Mouse (Mus musculus): ENCODE results near the gene Espl1.

The Espl1 gene

DNA sequence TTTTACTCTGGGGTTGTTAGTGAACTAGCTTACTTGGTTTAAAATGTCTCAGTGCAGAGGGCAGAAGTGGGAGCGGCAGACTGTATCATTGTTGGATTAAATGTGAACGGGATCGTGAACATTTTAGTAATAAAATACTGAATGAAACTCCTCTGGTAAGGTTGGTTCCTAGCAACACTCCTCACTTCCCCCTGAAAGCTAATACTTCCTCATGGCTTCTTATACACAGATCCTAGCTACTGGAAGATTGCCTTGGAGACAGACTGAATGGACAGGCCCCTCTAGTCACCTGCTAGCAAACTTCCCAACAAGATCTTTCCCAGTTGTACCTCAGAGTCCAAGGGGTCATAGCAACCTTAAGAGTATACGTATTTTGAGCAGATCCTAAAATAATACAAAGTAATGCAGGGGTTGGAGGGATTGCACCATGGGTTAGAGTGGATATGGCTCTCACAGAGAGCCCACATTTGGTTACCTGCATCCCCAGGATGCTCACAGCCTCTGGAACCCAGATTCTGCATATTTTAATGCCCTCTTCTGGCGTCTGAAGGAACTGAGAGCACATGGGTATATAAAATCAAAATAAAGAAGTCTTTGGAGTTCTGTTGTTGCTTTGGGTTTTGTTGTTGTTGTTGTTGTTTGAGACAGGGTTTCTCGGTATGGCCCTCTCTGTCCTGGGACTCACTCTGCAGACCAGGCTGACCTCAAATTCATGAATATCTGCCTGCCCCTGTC is 21.9 kb upstream of the Espl1 start:
- DNase-seq (ENCODE audit: low read depth, low spot score): no peak

DNA sequence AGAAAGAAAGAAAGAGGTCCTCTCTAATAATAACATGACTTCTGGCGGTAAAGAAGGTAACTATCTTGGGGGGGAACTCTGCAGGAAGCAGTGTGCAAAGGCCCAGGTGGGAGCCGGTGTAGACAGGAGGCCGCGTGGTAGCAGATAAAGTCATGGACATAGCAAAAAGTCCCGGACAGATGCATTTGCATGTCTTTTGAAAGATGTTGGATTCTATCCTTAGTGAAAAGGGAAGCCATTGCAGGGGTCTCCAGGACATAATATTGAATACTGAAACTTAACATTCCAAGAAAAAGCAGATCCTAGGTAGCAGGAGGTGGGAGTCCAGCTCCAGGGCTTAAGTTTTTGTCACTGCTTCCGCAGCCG is 17.4 kb upstream of the Espl1 start:
- DNase-seq (ENCODE audit: low read depth, low spot score): no peak

DNA sequence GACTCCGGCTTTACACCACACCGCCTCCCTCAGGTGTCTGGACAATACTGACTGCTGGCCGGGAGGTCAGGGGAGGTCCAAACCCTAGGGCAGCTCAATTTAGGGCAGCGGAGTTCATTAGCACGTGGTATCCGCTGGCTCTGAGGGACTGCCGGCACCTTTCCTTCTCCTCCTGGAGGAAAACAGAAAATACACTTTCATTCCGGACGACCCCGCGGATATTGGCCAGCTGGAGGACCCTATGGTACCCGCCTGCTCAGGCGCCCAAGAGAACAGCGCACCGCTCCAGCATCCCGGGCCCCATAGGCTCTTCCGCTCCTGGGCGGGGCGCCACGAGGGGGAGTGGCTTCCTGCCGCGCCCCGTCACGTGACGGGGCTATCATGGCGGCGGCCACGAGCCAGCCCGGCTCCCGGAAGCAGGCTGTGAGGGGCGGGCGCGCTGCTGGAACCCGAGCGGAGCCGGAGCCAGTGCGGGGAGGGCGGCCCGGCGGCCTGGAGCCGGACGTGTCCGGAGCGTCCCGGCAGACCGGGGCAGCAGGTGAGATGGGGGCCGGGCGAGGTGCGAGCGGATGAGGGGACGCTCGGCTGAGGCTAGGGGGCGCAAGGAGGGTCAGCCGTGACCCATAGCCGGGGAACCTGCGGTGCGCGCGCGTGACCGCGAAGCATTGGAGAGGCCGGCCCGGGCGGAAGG is 16.8 kb upstream of the Espl1 start, which contains the start of gene Mfsd5:
Gene Mfsd5 (plus strand): TSS at position 363 of the 691 bp plus-strand sequence.
- DNase-seq (ENCODE audit: low read depth, low spot score): peak; percentile 75

DNA sequence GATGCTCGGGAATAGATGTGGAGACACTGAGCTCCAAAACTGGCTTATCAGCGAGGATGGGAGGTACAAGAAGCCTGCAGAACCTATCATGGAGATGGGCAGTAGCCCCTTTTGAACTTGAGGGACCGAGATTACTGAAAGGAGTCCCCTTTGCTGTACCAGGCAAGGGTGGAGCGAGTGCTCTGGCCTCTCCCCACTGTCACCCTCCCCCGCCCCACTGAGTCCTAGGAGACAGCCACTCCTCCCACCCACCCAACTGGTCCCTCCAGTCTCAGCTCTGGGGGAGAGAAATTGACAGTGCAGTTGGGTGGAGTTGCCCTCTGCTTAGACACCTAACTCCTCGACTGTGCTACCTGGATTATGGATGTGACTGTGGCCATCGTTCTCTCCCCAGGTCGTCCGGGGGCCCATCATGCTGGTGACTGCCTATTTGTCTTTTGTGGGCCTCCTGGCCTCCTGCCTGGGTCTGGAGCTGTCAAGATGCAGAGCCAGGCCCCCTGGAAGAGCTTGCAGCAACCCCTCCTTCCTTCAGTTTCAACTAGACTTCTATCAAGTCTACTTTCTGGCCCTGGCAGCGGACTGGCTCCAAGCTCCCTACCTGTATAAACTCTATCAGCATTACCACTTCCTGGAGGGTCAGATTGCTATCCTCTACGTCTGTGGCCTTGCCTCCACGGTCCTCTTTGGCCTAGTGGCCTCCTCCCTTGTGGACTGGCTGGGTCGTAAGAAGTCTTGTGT is 16.1 kb upstream of the Espl1 start:
- DNase-seq (ENCODE audit: low read depth, low spot score): no peak

DNA sequence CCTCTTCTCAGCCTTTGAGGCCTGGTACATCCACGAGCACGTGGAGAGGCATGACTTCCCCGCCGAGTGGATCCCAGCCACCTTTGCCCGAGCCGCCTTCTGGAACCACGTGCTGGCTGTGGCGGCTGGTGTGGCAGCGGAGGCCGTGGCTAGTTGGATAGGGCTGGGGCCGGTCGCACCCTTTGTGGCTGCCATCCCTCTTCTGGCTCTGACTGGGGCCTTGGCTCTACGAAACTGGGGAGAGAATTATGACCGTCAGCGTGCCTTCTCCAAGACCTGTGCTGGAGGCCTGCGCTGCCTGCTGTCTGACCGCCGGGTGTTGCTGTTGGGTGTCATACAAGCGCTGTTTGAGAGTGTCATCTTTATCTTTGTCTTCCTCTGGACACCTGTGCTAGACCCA is 15.4 kb upstream of the Espl1 start:
- no peak for DNase-seq (ENCODE audit: low read depth, low spot score)

DNA sequence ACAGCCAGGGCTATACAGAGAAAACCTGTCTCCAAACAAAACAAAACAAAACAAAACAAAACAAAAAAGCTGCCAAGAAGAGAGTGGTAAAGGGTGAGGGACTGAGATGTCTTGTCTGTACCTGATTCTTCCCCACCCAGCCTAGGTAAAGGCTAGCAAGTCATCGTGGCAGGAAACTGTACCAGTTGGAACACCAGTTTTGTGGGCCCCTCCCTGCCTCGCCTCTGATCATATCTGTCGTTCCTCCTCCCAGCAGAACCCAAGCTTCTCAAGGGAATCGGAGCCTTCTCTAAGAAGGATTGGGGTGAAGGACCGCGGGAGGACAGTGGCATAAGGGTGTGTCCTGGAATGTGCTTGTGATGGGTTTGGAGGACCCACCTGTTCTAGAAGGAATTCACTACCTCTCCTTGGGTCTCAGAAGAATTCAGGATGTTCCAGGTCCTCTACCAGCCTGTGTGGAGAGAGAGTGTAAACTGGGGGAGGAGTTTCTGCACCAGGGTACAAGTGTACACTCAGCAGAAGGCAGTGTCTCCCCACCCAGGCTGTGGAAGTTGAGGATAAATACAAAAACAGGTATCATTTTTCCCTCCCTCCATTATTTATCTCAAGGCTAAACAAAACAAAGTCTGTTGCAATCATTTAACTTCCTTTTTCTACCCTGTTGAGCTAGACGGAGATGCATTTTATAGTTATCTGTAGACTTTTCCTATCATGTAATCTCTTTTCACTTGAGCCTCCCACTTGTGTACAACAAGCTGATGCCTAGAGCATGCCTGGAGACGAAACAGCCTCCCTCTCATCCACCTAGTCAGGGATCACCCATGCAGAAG is 13.4 kb upstream of the Espl1 start:
- no peak for DNase-seq (ENCODE audit: low read depth, low spot score)

DNA sequence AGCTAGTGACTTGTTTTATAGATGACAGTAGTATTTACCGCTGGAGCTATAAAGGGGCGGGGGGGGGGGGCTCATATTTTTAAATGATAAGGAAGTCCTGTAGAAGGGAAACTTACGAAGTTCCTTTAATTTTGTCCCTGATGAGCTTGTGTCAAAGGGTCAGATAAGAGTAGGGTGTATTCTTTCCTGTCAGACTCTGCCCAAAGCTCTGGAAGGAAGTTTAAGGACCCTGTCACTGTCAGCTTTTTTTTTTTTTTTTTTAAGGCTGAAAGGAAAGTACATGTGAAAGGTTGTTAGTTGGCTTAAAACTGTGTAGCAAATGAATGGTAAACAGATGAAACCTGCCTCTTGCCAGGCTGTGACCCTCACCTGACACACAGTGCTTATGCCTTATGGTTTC is 12.4 kb upstream of the Espl1 start:
- no peak for DNase-seq (ENCODE audit: low read depth, low spot score)

DNA sequence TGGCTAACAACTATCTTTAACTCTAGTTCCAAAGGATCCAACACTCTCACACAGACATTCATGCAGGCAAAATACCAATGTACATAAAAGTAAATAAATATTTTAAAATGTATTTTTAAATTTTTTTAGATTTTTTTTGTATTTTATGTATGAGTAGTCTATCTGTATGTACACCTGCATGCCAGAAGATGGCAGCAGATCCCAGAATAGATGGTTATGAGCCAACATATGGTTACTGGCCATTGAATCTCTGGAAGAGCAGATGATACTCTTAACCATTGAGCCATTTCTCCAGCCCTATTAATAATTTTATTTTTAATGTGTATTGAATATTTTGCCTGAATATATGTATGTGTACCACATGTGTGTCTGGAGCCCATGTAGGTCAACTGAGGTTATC is 8.7 kb upstream of the Espl1 start:
- no peak for DNase-seq (ENCODE audit: low read depth, low spot score)

DNA sequence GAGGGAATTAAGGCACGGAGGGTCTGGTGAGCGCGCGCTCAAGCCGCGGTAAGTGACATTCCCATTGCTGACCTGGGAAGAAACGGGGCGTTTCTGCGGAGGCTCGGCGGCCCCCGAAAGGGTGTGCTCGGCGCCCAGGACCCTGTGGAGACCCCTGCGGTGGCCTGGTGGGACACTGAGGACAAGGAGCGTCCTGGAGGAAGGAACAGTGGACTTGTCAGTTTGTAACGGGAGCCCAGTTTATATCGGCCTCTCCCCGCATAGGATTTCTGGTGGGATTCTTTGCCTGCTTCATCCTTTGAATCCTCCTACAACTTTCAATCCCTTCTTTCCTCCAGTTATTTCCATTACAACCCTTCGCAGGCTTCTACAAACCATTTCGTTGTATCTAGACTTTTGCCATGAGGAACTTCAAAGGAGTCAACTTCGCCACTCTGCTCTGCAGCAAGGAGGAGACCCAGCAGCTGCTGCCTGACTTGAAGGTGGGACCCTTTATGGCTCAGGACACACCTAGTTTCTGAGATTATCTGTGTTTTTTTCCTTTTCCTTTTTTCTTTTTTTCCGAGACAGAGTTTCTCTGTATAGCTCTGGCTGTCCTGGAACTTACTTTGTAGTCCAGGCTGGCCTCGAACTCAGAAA is 421 bp downstream of the Espl1 start:
- no peak for DNase-seq (ENCODE audit: low read depth, low spot score)

DNA sequence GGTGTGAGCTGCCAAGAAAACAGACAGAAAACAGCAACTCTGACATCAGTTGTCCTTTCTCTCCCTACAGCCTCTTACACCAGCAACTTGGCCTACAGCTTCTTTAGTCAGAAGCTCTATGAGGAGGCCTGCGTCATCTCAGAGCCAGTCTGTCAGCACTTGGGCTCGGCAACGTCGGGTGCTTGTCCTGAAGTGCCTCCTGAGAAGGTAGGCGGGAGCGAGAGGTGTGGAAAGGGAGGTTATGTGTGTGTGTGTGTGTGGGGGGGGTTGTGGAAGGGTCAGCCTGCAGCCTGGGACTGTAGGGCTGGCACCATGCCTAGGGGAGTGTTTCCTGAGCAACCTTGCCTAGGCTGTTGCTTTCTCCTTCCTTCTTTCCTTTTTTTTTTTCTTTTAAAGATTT is 6.5 kb downstream of the Espl1 start:
- no peak for DNase-seq (ENCODE audit: low read depth, low spot score)

DNA sequence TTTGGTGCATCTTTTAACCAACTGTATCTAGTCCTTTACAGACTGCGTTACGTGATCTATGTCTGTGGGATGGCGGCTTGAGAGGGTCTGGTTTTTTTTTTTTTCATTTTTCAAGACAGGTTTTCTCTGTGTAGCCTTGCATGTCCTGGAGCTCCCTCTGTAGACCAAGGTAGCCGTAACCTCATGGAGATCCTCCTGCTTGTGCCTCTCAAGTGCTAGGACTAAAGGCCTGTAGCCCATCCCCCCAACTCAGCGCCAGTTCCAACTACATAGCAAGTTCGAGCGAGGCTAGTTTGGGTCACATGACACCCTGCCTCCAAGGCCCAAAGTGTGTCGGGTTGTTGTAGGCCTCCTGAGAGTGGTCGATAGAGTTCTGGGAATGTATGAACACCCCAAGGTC is 12.7 kb downstream of the Espl1 start:
- DNase-seq (ENCODE audit: low read depth, low spot score): no peak

DNA sequence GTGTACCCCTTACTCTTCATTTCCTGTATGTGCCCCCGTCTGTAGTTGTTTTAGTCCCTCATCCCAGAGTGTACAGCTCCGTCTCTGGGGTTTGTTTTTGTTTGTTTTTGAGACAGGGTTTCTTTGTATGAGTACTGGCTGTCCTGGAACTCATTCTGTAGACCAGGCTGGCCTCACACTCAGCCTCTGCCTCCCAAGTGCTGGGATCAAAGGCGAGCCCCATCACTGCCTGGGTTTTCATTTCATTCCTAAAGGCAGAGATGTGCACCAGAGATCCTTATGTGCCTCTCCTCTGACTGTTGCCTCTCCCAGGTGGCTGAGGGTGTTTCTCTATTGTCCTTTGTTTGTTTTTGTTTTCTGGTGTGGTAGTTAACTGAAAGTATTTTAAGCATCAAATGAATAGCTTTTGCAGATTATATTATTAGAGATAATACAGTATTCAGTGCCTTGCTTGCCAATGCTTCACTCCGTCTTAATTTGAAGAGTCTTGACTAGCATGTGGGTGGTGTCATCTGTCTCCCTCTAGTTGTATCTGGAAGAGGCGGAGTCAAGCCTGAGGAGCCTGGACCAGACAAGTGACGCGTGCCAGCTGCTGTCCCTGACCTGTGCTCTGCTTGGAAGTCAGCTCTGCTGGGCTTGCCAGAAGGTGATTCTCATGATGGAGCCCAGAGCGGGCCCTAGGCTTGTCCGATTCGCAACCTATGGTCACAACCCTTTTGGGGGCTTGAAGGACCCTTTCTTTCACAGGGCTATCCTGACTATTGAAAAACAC is 14.2 kb downstream of the Espl1 start:
- no peak for DNase-seq (ENCODE audit: low read depth, low spot score)

DNA sequence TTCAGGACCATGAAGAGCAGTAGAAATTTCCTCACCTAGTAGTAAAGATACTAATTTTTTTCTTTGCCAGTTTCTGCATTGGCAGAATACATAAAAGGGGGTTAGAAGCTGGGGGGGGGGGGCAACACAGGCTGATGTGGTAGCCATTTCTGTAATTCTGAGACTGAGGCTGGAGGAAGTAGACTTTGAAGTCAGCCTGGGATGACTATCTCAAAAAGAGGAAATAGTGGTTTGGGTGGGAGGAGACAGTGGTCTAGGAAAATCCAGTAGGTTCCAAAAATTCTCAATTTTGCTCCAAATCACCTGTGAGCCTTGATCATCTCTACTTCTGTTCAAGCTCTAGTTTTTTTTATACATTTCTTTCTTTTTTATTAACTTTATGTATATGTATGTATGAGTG is 15.4 kb downstream of the Espl1 start:
- DNase-seq (ENCODE audit: low read depth, low spot score): no peak

DNA sequence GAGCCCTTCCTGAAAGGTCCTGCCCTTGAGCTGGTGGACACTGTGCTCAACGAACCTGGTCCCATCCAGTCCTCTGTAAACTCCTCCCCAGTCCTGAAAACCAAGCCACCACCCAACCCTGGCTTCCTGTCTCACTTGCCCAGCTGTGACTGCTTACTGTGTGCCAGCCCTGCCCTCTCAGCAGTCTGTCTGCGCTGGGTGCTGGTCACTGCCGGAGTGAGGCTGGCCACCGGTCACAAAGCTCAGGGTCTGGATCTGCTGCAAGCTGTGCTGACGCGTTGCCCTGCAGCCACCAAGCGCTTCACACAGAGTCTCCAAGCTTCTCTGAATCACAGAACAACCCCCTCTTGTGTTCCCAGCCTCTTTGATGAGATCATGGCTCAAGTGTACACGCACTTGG is 19.2 kb downstream of the Espl1 start:
- DNase-seq (ENCODE audit: low read depth, low spot score): no peak

DNA sequence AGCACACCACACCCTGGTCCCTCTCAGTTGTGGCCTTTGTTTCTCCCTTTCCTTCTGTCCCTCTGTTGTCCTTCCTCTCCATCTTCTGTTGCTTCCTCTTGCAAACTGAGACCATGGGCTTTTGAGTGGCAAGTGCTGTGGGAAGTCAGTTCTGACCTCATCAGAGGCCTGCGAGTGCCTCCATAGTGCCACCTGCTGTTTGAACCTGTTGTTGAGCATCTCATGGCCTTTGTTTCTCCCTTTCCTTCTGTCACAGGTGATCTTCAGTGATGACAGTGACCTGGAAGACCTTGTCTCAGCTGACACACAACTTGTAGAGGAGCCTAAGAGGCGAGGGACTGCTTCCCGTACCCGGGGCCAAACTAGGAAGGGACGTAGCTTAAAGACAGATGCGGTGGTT is 20.2 kb downstream of the Espl1 start:
- DNase-seq (ENCODE audit: low read depth, low spot score): no peak

DNA sequence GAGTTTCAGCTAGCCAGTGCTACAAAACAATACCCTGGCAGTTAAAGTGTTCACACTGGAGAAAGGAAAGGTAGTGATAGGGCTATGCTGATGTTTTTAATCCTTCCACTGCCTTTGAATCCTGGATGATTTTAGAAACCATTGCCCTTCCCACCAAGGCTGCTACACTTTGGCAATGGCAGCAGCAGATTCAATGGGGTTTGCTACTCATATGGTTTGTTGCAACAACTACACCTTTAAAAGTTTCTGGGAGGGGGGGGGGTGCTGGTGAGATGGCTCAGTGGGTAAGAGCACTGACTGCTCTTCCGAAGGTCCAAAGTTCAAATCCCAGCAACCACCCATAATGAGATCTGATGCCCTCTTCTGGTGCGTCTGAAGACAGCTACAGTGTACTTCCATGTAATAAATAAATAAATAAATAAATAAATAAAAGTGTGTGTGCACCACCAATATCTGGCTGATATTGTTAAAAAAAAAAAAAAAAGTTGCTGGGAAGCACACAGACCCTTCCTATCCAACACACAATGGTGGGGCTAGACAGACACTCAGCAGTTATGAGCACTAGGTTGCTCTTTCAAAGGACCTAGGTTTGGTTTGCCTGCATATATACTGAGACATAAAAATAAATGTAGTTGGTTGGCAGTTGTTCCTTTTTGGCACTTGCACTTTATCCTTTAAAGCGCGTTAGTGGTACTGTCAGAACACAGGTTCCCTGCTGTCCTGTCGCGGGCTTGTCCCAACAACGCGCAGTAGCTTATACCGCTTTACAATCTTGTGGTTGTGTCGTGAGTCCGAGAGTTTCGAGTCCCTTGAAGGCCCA is 28.8 kb downstream of the Espl1 start:
- no peak for DNase-seq (ENCODE audit: low read depth, low spot score)

DNA sequence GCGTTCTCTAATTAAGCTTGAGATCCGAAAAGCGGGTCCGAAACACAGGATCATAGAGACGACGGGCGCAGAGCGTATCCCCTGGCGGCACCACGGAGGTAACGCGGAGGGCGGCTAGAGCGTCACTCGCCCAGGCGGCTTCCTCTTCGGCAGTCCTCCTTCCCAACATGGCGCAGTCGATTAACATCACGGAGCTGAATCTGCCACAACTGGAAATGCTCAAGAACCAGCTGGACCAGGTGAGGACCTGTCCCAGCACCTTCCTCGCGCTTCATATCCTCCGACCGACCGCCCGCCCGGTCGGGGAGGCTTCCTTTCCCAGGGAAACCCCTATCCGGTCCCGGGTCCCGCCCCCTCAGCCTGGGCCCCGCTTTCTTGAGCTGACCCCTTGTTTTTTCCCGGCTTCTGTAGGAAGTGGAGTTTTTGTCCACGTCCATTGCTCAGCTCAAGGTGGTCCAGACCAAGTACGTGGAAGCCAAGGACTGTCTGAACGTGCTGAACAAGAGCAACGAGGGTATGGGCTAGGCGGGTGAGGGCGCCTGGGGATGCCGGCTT is 30.0 kb downstream of the Espl1 start, which contains the start of gene Pfdn5:
Gene Pfdn5 (plus strand): TSS at position 95 of the 555 bp plus-strand sequence.
- peak; percentile 71 for DNase-seq (ENCODE audit: low read depth, low spot score)

DNA sequence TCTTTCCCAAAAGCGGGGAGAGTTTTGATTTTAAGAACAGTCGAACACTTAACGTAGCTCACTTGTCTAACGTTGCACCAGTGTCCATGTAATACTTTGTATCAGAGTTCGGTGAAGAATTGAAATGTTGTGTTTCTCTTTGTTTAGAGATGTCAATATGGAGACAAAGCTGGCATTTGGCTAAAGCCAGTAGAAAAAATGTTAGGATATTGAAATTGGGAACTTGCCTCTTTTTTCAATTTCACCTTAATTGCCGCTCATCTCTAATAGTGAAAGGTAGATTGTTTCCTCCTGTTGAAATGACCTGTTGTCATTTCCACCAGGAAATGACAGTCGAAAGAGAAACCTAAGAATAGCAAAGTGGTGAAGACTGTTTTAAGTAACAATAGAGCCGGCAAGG is 30.8 kb downstream of the Espl1 start:
- no peak for DNase-seq (ENCODE audit: low read depth, low spot score)

DNA sequence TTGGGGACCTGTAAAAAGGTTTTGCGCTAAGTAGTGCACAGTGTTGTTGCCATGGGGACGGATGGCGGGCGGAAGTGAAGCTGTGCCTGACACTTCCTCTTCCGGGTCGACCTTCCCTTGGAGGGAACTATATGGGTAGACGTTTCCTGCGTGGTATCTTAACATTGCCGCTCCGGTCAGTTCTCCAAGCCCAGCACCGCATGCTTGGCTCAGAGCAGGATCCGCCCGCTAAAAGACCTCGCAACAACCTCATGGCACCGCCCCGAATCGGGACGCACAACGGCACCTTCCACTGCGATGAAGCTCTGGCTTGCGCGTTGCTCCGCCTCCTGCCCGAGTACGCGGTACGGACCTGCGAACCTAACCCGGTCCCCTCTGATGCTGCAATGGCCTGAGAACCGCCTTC is 35.5 kb downstream of the Espl1 start, which contains the start of gene Myg1:
Gene Myg1 (plus strand): TSS at position 100 of the 406 bp plus-strand sequence.
- peak; percentile 73 for DNase-seq (ENCODE audit: low read depth, low spot score)
